Mouse (Mus musculus) heart, postnatal 36 days (tissue): ENCODE results near the gene Taf9. TPM values are rescaled to one million over a fixed set of nuclear protein-coding genes. Genes with fewer than 3 reads are reported as not detected.
A peak's percentile ranks its signal among the peaks of the same experiment; 100 is the strongest.

Source experiments
- DNase-seq, 2 experiments: peaks; one replicate each; pipeline ENCODE4 v3.0.0; 2021 to 2022
- intact Hi-C: fragments of 180-260 bp; cut with DNase I; formaldehyde crosslinking; loops from one replicate; pipeline ENCODE4 v1.15.1; 2025
- total RNA-seq, 2 experiments: library from RNA; stranded (reverse); gene quantifications; 2 replicates each; pipeline ENCODE4 v1.2.3; 2021

Gene Taf9
- total RNA-seq, 2 experiments from 2014 or later: 8.9 to 14.3 TPM

GRCm38 (mm10) chr13:100659864-100660456 is 8.6 kb downstream of the Taf9 start:
- DNase-seq: peak; percentile 40 to 63
- intact Hi-C loops: loop anchor here (10.0 kb wide), 2 partner anchors 555 to 1305 kb away; partner anchors contain the start of genes Bdp1 and Serf1

DNA sequence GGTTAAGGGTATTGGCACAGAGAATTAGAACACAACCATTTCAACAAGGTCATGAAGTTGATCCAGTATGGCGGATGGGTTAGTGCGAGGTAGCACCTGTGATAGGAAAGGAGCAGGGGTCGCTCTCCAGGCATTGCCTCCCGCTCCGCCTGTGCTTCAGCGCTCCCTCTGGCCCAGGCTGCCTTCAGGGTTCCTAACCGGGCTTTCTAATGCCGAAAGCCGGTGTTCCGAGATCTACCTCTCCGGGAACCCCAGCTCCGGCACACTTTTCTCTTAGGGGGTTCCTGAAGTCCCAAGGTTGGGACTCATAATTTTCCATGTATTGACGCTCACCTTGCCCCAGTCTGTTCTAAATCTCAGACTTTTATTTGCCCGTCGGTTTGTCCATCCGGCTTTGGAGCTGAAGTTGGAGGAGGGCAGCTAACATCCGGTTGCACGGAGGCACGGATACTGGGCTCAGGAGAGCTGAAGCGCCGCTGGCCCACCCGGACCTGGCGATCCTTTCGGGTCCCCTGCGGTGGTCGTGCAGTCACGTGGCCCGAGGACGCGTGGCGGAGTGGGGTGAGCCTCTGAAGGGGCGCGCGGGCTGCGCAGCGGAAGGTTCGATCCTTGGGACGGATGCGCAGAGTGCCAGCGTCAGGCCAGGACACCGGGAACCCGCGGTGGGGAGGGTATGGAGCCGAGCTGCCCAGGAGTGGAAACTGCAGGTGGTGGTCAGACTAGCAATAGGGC is 18.1 kb downstream of the Taf9 start, which contains the start of gene Ccdc125:
Ccdc125 (plus strand) TSS at position 427 of the 732 bp plus-strand sequence.
- peak; percentile 25 for DNase-seq
- intact Hi-C loops: no loop called here

DNA sequence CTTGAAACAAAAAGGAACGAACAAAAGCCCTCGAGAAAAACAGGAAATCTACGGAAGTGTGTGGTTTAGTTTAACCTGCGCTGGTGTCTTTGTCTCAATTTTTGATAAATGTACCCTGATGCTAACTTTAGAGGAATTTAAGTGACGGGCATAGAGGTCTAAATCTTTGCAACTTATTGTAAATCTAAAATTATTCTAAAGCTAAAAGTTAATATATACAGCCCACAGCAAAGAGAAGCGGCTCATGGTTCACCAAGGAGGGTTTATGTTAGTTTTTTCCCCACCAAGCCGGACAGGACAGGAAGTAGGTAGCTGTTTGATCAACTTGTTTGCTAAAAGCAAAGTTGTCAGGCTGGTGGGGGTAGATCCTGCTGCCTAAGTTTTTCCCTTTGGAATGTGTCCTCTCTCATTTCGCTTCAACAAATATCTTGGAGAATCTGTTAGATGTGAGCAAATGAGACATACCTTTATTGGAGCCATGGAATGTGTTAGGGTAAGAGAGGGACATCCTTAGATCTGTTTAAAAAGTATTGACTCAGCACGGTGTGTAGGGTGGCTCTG is 18.9 kb downstream of the Taf9 start:
- DNase-seq: no peak
- intact Hi-C loops: no loop called here

GRCm38 (mm10) chr13:100675936-100676635 is 24.7 kb downstream of the Taf9 start:
- intact Hi-C loops: no loop called here
- no peak for DNase-seq

- intact Hi-C loops: no loop called here
Measured at GRCm38 (mm10) chr13:100681615-100682014, 30.2 kb downstream of the Taf9 start.

GRCm38 (mm10) chr13:100682837-100683236 is 31.5 kb downstream of the Taf9 start:
- intact Hi-C loops: no loop called here
- DNase-seq: no peak

More at GRCm38 (mm10) chr13:100681615-100682014, 30.2 kb downstream of the Taf9 start:
- no peak for DNase-seq

GRCm38 (mm10) chr13:100684355-100684754 is 33.0 kb downstream of the Taf9 start:
- intact Hi-C loops: no loop called here

GRCm38 (mm10) chr13:100687513-100687912 is 36.1 kb downstream of the Taf9 start:
- intact Hi-C loops: no loop called here

More at GRCm38 (mm10) chr13:100684355-100684754, 33.0 kb downstream of the Taf9 start:
- DNase-seq: no peak

GRCm38 (mm10) chr13:100697541-100697940 is 46.2 kb downstream of the Taf9 start:
- DNase-seq: no peak
- intact Hi-C loops: no loop called here

More at GRCm38 (mm10) chr13:100687513-100687912, 36.1 kb downstream of the Taf9 start:
- DNase-seq: no peak

- no peak for DNase-seq
- intact Hi-C loops: no loop called here
Measured at GRCm38 (mm10) chr13:100698866-100699265, 47.5 kb downstream of the Taf9 start.

- DNase-seq: no peak
- intact Hi-C loops: no loop called here
Measured at GRCm38 (mm10) chr13:100703468-100703867, 52.1 kb downstream of the Taf9 start.

Other genes starting within 250 kb of the Taf9 start
- gene Naip1, start 198.7 kb upstream of the Taf9 start, total RNA-seq: under 1 TPM in 1 of 2 experiments, not detected in 1; 0.08 TPM
- gene Gtf2h2, start 159.0 kb upstream of the Taf9 start, total RNA-seq: 10 to 100 TPM; 18.4 to 23.6 TPM
- under 1 TPM; 0.39 to 0.46 TPM for gene Ocln, start 98.9 kb upstream of the Taf9 start, total RNA-seq
- gene Marveld2, start 34.6 kb upstream of the Taf9 start, total RNA-seq: under 1 TPM; 0.28 to 0.84 TPM
- gene Ak6, start 600 bp upstream of the Taf9 start, total RNA-seq: 10 to 100 TPM; 58.7 to 59.1 TPM
- 10 to 100 TPM; 12.3 to 15.1 TPM for gene Rad17, start 528 bp upstream of the Taf9 start, total RNA-seq
- gene Ccdc125, start 18.1 kb downstream of the Taf9 start, total RNA-seq: under 1 TPM; 0.67 to 0.70 TPM
- gene Cdk7, start 79.4 kb downstream of the Taf9 start, total RNA-seq: 10 to 100 TPM; 21.1 to 22.2 TPM
- gene Mrps36, start 93.1 kb downstream of the Taf9 start, total RNA-seq: 100 to 1,000 TPM; 196 to 207 TPM
- under 1 TPM in 1 of 2 experiments, not detected in 1; 0.31 TPM for gene Cenph, start 124.3 kb downstream of the Taf9 start, total RNA-seq
- gene Ccnb1, start 135.0 kb downstream of the Taf9 start, total RNA-seq: 1 to 10 TPM; 1.2 to 1.3 TPM
- 10 to 100 TPM; 20.1 to 23.0 TPM for gene Slc30a5, start 181.8 kb downstream of the Taf9 start, total RNA-seq